ENCODE assay signal across 16 mouse cellular contexts in genomic region chr7:58742009-58742408, GRCm38 (mm10).
A peak's percentile ranks its signal among the peaks of the same experiment; 100 is the strongest.
DNase-seq lines count a peak whose midpoint lies in the region; ATAC-seq lines count a peak whose summit lies in the region.
"Had no signal": no experiment of that assay in that cellular context is flagged by ENCODE, and none has a peak within 500 bp of the region (broad histone marks: within the 10 kb centered on the region; RNA-seq: fewer than 3 reads in every experiment).

No protein-coding gene starts in this region.

- DNase-seq in CD4-positive, CD25-positive, alpha-beta regulatory T cell, adult 2 months (ENCODE audit: low read depth, low spot score), result peak; percentile 39
- peak; percentile 46 for DNase-seq in naive thymus-derived CD4-positive, alpha-beta T cell, adult 2 months (ENCODE audit: low read depth)
- peak; percentile 59 to 74 for DNase-seq in thymus, postnatal 36 days
- DNase-seq in yolk sac, embryonic 10.5 days (ENCODE audit: low spot score), result no peak
- no peak for DNase-seq in kidney, postnatal 10 days
- DNase-seq: adrenal gland, postnatal 25 days; cerebellum, adult 11-12 months; cerebellum, postnatal 14 days; gastrocnemius, postnatal 14 days; kidney, adult 8-10 months; kidney, postnatal 25 days; layer of hippocampus, adult 9-11 months; lung, adult 2 months; lung, postnatal 36 days had no signal

- ATAC-seq in granulocyte monocyte progenitor cell, adult 5-6 weeks (replicated peaks; ENCODE audit: poor library complexity, severe bottlenecking), result peak; percentile 27
- ATAC-seq in erythroid progenitor cell, adult 5-6 weeks (replicated peaks; ENCODE audit: low FRiP score, poor library complexity, severe bottlenecking), result no peak

Comparison
In these comparisons a context has a peak if more than half of its experiments do, and no peak if none do; other contexts are left out.
1. DNase-seq: peak in CD4-positive, CD25-positive, alpha-beta regulatory T cell, adult 2 months (single experiment), naive thymus-derived CD4-positive, alpha-beta T cell, adult 2 months (single experiment) and thymus, postnatal 36 days (2 of 2); none in yolk sac, embryonic 10.5 days (single experiment) and kidney, postnatal 10 days (single experiment).